Mouse (Mus musculus): ENCODE results near the gene Tprgl.

Gene Tprgl

DNA sequence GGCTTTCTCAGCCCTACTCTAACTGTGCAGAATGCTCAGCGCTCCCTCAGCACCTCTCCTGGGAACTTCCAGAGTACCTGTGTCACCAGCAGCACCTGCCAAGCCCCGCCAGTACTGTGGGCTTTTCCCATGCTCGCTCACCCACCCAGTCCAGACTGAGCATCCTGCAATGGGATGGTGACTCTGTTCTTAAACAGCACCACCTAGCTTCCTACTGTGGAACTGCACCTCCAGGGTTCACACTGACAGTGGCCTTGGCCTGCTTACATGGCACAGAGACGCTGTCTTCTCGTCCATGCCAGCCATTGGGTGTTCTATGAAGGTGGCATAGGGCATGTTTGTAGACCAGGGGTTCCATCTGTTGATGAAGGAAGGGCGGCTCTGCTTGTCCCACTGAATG is 1.5 kb downstream of the Tprgl start:
- DNase-seq, result peak; percentile 87

DNA sequence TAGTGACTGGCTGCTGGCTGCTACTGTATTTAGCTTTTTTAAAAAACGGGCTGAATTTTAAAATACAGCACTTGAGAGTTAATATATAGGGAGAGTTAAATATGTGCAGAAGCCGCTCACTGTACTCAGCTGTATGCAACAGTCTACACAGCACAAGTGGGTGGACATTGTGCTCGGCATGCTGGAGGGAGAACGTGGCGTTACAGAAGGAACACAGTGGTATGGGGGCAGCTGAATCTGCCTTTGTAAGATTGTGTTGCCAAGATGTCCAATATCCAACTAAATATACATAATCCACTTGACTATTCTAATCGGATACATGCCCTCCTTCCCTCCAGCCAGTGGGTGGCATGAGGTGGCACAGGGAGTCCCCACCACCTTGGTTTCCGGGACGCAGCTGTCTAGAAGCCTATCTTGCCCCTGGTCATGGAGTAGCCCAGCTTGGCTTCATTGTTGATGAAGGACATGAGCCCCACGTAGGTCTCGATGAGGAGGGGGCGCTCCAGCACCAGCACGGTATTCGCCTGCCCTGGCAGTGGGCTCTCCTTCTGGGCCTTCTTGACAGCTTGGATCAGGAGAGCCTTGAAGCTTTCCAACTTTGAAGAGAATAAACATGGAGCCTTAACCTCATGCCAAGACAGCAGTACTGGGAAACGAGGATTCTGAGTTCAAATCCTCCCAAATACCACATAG is 2.4 kb downstream of the Tprgl start:
- no peak for DNase-seq

DNA sequence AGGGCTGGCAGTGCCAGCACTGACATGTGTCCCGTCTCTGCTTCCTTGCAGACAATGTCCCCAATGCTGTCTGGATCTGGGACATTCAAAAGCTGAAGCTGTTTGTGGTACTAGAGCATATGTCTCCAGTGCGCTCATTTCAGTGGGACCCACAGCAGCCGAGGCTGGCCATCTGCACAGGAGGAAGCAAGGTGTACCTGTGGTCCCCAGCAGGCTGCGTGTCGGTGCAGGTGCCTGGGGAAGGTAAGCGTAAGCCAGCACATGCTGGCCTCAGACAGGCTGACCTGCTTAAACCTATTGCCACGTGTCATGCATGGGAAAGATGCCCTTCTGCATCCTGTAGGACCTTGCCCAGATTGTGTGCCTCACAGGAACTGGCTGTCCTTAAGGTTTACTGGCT is 4.4 kb downstream of the Tprgl start:
- DNase-seq, result no peak

DNA sequence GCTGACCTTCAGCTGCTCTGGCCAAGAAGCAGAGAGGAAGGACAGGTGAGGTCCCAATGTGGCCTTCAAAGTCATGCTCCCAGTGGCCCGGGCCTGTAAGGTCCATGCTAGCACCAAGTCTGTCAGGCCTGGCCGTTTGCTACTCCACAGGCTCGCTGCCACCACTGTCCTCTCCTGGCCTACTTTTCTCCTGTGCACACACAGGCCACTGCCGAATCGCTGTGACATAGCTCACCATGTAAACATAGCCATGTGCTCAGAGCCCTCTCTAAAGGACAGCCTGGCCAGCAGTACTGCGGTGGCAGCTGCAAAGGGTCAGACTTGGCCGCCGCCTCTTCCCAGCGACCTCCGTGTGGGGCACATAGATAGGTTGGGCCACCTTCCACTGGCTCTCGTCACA is 6.4 kb downstream of the Tprgl start:
- DNase-seq, result no peak

DNA sequence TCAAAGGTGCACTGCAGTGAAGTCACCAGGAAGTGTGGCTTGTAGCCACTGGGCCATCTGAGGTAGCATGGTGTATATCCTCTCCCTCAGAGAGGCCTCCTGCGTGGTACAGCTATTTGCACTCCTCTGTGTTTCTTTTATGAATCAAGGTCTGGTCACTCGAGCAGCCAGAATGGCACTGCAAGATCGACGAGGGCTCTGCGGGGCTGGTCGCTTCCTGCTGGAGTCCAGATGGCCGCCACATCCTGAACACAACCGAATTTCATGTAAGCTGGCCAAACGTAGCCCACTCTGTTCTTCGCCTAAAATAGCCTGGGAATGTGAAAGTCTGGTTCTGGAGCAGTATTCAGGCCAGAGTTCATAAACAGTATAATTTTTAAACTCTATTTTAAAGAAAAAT is 14.1 kb downstream of the Tprgl start:
- DNase-seq, result no peak

DNA sequence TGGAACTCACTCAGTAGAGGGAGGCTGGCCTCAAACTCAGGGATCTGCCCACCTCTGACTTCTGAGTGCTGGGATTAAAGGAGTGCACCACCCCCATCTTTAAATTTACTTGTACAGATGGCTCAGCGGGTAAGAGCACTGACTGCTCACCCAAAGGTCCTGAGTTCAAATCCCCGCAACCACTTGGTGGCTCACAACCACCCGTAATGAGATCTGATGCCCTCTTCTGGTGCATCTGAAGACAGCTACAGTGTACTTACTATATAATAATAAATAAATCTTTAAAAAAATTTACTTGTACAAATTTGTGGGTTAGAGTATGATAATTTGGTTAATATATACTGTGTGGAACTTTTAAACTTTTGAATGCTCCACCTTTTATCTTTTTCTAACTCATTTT is 15.8 kb downstream of the Tprgl start:
- DNase-seq, result no peak

DNA sequence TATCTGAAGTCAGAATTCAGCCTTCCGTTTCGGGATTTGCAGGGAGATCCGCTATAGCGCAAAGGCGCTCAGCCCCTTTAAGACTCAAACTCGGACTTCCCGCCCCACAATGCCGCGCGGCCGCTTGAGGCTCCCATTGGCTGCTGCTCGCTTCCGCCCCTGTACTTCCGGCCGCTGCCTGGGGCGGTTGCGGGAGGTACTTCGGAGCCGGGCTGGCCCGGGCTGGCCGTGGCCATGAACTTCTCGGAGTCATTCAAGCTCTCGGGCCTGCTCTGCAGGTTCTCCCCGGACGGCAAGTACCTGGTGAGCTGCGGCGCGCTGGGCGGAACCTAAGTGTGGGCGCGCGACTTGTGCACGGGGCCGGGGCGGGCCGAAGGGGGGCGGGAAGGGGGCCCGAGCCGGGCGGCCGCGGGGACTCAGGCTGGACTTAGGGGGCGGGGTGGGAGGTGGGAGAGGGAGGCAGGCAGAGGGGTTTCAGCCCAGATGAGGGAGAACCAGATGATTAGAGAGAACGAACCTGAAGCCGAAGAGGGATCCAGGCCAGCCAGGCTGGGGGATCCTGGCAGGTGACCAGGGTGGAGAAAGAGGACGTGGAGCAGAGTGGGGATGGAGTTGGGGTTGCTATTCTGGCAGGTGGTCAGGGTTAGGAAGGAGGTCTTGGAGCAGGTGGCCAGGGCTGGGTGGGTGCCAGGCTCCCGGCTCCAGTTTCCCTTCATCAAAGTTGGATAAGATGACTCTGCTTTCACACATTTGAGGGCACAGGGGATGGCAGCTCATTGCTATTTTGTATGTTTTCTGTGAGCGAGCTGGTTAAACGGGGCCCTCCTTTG is 18.0 kb downstream of the Tprgl start, which contains the start of gene Wrap73:
Gene Wrap73, plus strand, starts transcription at position 162 of the 830 bp plus-strand sequence.
- peak; percentile 91 for DNase-seq

DNA sequence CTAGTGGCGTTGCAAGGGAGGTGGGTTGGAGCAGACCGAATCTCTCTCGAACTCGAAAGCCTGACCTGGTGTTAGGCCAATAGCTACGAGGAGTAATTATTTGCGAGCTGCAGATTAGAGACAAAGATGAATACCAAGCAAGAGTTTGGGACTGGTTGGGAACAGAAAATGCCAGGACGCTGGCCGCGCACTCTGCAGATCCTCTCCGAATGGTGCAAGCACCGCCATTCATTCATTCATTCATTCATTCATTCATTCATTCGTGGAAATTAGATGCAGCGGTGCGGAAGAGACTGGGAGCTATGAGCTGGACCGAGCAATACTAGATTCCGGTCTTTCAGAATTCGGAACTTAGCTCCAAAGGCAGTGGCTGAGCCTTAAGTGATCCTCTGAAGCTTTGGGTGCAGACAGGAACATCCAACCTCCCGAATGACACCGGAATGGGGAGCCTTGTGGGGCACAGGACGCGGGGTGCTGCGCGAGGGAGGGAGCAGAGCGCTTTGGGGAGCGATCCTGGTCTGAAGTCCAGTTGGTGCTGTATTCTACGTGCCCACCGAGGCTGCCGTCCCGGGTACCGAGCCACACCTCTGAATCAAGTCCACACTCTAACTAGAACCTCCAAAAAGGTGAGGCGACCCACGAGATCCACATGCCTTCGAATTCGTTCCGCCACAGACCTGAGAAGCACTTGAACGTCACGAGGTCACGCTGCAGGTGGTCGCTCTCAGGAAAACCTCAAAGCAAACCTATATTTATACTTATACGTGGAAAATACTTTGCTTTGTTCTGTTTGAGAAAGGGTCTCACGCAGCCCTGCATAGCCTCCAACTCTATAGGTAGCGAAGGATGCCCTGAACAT is 19.2 kb downstream of the Tprgl start:
- DNase-seq, result peak; percentile 27

DNA sequence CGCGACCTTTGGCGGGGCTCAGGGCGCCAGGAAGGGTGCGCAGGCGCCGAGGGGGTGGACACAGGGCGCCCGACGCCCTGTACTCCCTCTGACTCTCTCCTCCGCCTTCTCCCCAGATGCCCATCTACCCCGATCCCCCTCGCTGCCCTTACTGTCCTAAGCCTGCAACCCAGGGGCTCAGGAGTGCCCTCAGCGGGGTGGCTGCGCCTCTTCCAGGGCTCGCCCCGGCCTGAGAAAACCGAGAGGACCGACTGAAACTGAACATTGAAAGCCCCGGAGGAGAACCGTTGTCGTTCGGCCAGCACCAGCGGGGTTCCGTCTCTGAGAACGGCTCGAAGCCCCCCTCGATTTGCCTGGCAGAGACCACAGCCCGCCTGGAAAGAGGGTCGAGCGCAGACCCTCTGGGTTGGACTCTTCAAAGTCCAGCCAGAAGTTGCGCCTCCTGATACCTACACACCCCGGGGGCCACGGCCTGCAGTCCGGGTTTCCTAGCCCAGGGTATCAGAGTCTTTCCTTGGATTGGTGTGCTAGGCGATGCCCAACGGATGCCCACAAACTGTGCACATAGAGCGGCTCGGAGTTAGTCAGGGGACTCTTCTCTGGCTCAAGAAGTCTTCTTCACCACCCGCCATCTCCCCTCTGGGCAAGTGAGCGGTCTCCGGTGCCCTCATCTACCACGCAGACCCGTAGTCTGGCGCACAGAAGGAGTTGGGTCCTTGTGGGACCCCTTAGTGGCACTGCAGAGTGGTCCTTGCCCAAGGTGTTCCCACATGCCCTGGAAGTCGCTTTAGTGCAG is 20.1 kb downstream of the Tprgl start:
- peak; percentile 36 for DNase-seq

DNA sequence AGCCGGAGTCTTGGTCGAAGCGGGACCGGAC is 20.5 kb downstream of the Tprgl start, which contains the start of gene Trp73:
Gene Trp73, minus strand, starts transcription at position 27 of the 31 bp plus-strand sequence.
- no peak for DNase-seq

DNA sequence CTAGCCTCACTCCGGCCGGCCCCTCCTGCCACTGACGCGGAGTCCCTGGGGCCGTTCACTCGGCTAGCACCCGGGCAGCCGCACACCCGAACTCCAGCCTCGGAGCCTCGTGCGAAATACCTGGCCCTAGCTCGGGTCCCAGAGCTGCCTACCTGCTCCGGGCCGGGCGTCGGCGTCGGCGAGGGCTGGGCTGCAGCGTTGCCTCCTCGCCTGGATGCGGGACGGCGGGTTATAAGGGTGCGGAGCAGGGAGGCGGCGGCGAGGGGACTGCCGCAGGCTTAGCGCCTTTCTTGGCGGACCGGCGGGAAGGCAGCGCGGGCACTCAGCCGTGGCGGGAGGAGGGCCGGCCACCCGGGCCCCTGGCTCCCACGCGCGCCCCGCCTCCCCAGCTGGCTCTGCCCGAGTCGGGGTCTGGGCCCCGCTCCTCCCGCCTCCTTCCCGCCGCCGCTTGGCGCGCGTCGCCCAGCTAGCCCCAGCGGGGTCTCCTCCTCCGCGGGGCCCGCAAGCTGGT is 20.7 kb downstream of the Tprgl start:
- peak; percentile 46 for DNase-seq

DNA sequence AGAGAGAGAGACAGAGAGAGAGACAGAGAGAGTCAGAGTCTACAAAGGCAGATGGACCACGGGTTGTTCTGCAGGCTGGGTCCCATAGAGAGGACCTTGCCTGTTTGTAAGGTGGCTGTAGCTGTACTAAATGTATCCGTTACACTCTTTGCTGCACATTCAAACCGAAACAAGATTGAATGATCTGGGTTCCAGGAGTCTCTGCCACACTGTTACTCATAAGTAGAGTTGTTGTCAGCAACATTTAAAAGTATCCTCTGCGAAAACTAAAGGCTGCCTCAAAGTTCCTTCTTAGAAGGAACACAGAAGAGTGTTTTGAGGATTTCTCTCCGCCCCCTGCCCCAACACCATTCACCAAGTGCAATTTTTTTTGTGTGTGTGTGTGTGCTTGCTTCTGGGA is 23.3 kb downstream of the Tprgl start:
- DNase-seq, result no peak

DNA sequence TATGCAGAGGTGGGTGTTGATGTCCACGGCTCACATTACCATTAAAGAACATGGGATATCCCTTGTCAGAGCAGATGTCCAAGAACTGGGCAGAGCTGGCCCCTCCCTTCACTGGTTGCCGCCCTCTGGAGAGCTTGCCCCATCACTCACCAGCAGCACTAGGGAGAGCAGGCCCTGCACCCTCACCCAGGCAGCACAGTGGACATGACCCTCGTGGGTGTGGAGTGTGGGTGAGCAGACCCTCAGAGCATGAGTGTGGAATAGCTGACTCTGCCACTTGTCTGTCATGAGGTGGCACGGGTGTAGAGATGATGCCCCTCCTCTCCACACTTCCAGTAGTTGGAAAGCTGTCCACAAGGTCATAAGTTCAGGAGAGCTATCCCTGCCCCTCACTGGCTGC is 25.7 kb downstream of the Tprgl start:
- DNase-seq, result no peak

DNA sequence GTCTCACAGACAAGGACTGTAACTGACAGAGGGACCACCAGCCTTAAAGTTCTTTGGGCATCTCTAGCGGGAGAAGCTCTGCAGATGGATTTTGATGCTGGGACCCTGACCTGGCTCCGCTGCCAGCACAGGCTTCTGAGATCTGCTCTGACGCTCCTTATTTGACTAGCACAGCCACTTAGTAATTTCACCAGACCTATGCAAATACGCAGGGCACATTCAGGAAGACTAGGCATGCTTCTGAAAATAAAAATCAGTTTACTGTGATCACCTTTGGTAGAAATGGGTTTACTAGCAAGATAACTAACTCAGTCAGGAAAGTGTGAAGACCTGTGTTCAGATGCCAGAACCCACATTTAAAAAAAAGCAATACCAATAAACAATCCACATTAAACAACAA is 28.6 kb downstream of the Tprgl start:
- no peak for DNase-seq

DNA sequence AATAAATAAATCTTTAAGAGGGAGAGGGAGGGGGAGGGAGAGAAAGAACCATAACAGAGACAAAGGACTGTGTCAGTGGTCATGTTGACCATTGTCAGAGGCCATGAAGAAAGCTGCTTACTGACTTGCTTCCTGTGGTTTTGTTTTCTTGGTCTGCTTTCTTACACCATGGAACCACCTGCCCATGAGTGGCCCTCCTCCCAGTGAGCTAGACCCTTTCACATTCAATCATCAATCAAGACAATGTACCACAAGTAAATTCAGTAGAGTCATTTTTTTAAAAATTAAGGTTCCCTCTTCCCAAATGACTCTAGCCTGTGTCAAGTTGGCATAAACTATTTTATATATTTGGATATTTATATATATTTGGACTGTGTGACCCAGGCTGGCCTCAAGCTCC is 30.5 kb downstream of the Tprgl start:
- DNase-seq, result no peak

DNA sequence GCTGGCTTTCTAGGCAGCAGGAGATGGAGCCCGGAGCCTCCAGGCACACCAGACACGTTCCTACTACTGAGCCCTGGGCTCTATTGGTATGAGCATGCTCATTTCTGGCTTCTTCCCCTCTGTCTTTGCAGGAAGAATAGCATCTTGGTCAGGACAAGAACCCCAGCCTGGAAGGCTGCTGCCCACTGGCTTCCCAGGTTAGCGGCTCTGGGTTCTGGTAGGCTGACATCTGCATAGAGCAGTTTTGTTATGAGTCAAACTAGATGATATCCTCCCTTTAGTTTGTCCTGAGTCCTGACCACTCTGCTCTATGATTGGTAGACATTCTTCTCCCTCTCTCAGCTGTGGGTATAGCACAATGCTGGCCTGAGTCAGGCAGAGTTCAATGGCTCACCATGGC is 33.2 kb downstream of the Tprgl start:
- DNase-seq, result no peak

DNA sequence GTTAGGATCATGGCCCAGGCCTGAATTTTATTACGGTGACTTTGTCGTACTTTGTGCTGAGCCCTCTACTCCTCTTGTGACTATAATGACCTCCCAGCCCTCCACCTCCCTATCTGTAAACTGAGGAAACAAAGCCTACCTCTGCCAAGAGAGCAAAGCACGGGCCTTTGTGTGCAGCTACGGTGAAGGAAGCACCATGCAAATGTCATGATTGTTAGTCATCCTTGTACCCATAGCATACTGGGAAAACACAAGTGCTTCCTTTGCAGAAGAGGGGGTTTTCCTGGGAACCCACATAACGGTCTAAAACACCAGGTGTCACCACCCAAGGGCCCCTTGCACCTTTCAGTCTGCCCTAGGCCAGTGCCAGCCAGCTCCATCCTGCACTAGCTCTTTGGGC is 35.3 kb downstream of the Tprgl start:
- no peak for DNase-seq

DNA sequence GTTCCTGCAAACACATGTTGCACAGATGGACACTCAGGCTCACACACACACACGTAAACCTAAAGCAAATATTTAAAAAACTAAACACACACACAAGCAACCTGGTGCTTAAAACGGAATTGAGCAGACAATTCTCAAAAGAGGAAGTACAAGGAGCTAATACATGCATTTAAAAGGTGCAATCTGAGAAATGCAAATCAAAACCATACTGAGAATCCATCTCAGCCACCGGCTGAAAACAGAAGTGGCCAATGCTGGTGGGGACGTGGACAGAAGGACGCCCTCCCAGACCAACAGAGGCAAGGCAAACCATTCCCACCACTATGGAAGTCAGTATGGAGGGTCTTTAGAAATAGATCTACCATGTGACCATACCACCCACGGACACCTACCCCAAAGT is 36.9 kb downstream of the Tprgl start:
- DNase-seq, result no peak

DNA sequence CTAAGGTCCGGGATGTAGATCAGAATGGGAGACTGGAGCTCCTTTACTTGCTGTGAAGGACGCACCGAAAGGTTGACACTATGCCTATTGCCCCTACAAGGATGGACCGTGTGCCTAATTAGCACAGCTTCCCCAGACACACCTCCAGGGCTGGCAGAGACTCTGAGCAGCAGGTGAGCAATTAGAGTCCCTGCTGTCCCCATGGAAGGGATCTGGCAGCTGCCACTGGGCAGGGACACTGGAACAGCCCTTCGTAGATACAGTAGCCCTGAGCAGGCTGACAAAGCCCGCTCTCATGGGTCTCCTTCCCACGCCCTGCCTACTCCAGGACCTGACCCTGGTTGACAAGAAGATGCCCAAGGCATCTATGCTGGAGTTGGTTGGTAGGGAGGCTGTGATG is 38.1 kb downstream of the Tprgl start:
- no peak for DNase-seq

DNA sequence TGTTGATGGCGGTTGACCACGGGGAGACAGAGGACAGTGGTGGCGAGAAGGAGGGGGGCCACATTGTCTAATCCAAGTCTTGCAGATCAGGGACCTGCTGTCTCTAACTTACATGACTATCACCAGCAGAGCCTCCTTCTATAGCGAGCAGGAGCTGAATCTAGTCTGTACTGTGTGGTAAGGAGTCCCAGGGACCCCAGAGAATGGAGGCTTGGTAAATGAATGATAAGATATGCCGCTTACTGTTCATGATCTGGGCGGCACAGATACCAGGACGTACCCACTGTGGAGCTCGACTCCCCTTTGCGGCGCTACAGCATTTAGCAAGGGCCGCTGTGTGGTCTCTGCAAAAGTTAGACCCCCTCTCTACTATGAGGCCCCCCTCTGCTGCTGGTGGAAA is 38.7 kb downstream of the Tprgl start:
- DNase-seq, result no peak

DNA sequence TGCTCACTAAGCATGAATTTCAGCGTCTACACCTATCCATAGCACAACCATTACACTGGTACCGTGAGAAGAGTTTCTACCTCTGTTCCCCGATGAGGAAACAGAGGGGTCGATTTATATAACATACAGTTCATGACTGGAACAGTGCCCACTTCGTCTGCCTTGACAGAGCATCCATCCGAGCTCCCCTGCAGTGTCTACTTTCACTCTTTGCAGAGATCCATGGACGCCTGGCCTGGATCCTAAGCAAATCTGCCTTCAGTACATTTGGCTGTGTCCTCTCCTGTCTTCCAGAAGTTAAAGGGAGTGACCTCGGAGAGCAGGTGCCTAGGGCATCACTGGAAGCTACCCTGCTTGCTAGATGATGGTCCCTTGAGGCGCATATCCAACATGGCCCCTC is 41.3 kb downstream of the Tprgl start:
- DNase-seq, result no peak

DNA sequence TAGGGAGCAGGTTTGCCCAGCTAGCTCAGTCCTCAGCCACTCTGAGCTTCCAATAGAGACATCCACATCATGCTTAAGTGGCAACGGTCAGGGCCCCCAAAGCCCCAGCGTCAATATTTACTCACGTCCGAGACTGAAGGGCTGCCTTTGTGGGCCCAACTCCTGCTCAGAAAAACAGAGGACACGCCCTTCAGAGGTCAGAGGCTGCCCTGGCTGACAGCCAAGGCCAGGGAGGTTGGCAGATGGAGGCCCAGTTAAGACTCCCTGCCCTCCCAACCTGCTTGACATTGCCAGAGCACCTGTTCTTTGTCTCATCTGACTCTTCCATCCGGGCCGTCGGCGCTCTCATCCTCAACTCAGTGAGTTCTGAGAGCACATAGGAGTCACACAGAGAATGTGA is 41.7 kb downstream of the Tprgl start:
- DNase-seq, result no peak

DNA sequence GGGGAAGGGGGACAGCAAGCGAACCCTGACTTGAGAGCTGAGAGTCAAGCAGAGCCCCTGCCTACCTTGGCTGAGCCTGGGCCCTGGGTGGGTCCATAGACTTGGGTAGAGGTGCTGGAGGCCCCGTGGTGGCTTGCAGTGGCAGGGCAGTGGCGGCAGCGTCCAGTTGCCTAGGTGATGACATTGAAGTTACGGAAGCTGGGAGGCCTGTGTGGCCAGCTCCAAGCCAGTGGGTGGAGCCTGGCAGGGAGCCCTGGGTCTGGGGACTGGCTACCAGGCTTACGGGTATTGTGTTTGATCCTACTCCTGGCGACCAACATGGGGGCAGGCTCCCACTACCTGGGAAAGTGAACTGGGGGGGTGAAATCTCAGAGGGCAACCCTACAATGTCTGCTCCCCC is 44.0 kb downstream of the Tprgl start:
- DNase-seq, result no peak
